Mouse (Mus musculus) MEL (cell line): ENCODE measurements around the gene Scd3.

ENCODE experiments used
- CHD2 ChIP-seq: IDR thresholded peaks from 2 replicates; pipeline ENCODE4 v1.6.1; 2011; ENCODE audit warnings: low read length, improper control_type of control experiment
- CTCF ChIP-seq, 3 experiments: IDR thresholded peaks in 2 of 3; conservative IDR thresholded peaks in 1 of 3; 2 replicates each; pipeline ENCODE4 v1.5.1; 2011 to 2012; ENCODE audit warnings: low read length in 3 of 3, low read depth in 2 of 3, mild to moderate bottlenecking in 2 of 3, improper control_type of control experiment in 1 of 3, inconsistent platforms in 1 of 3, mixed read lengths in 1 of 3, moderate library complexity in 1 of 3; ENCODE audit not compliant: control insufficient read depth in 1 of 3, insufficient read depth in 1 of 3, poor library complexity in 1 of 3, severe bottlenecking in 1 of 3
- EP300 ChIP-seq, 2 experiments: IDR thresholded peaks; 2 replicates each; pipeline ENCODE4 v1.6.1; 2011; ENCODE audit warnings: improper control_type of control experiment in 2 of 2, low read length in 2 of 2, low read depth in 1 of 2, mild to moderate bottlenecking in 1 of 2
- GATA1 ChIP-seq: IDR thresholded peaks from 2 replicates; pipeline ENCODE4 v1.6.1; 2011; ENCODE audit warnings: low read depth, low read length, improper control_type of control experiment
- HCFC1 ChIP-seq: IDR thresholded peaks from 2 replicates; pipeline ENCODE4 v1.6.1; 2012; ENCODE audit warnings: low read depth, mild to moderate bottlenecking, inconsistent platforms, low read length, improper control_type of control experiment, moderate library complexity
- MYB ChIP-seq: IDR thresholded peaks from 2 replicates; pipeline ENCODE4 v1.6.1; 2011; ENCODE audit warnings: mild to moderate bottlenecking, low read depth, low read length, improper control_type of control experiment
- POLR2A ChIP-seq, 2 experiments: IDR thresholded peaks; 2 replicates each; pipeline ENCODE4 v1.6.1; 2011 to 2012; ENCODE audit warnings: low read length in 2 of 2, mild to moderate bottlenecking in 2 of 2, control low read depth in 1 of 2, improper control_type of control experiment in 1 of 2, low read depth in 1 of 2, moderate library complexity in 1 of 2; ENCODE audit not compliant: control insufficient read depth in 1 of 2, insufficient read depth in 1 of 2, poor library complexity in 1 of 2
- POLR2AphosphoS2 ChIP-seq: IDR thresholded peaks from 2 replicates; pipeline ENCODE4 v1.6.1; 2011; ENCODE audit warnings: low read length, improper control_type of control experiment
- TAL1 ChIP-seq: IDR thresholded peaks from 2 replicates; pipeline ENCODE4 v1.6.1; 2012; ENCODE audit warnings: mild to moderate bottlenecking, inconsistent platforms, low read length, moderate library complexity, mixed read lengths
- ZNF384 ChIP-seq: IDR thresholded peaks from 2 replicates; pipeline ENCODE4 v1.6.1; 2012; ENCODE audit warnings: low read depth, mild to moderate bottlenecking, inconsistent platforms, low read length, improper control_type of control experiment

DNA sequence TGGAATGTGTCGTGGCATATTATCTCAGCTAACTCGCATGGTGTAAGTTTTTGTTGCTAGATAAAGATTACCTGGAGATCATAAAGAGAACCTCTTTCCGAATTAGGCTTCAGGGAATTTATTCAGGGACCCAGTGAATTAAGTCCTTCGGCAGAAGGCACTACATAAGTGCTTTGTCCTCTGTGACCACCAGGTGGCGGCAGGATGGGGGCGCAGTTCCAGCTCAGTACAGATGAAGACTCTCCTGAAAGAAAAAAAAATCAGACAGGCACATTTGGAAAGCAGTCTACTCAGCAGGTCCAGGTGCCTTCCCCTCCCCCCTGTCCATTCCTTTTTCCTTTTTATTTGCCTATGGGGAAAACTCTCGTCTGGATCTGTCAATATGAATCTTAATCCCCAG, 7.9 kb upstream of the Scd3 start:
- TF ChIP-seq POLR2A (IDR thresholded peaks at IDR 0.05; ENCODE audit: control insufficient read depth in 1 of 2, insufficient read depth in 1 of 2, low read depth in 1 of 2, low read length in 2 of 2, poor library complexity in 1 of 2) (no peak), GATA1 (no peak), CHD2 (no peak), HCFC1 (no peak), CTCF (IDR thresholded peaks at IDR 0.05 in 2 of 3, conservative IDR thresholded peaks at IDR 0.05 in 1 of 3; ENCODE audit: control insufficient read depth in 1 of 3, insufficient read depth in 1 of 3, low read depth in 2 of 3, low read length in 3 of 3, poor library complexity in 1 of 3, severe bottlenecking in 1 of 3) (peak in 2 of 3 experiments; percentile 95 to 97; a peak in 5 of 6 replicates), EP300 (IDR thresholded peaks at IDR 0.05; ENCODE audit: low read depth in 1 of 2, low read length in 2 of 2) (0 out of 4 replicates have a peak, but pooled peaks of 1 of the 2 experiments have one; percentile 28), MYB (no peak), ZNF384 (peak; percentile 96), POLR2AphosphoS2 (no peak), TAL1 (no peak)
